In genomic region chr15:97801811-97802210, GRCm38 (mm10) we compare ENCODE assay signal across 20 mouse cellular contexts. TPM values are rescaled to one million over a fixed set of nuclear protein-coding genes. Genes with fewer than 3 reads are reported as not detected.
DNase-seq lines count a peak whose midpoint lies in the region; ATAC-seq and TF ChIP-seq lines count a peak whose summit lies in the region.
"Had no signal": no experiment of that assay in that cellular context is flagged by ENCODE, and none has a peak within 500 bp of the region (broad histone marks: within the 10 kb centered on the region; RNA-seq: fewer than 3 reads in every experiment).

No protein-coding gene starts in this region.

- no peak overlapping the region for H3K4me3 ChIP-seq in forebrain, embryonic 13.5 days
- H3K4me3 ChIP-seq in forebrain, embryonic 11.5 days (ENCODE audit: low read depth, low read length), result no peak overlapping the region
- no peak overlapping the region for H3K4me3 ChIP-seq in neural tube, embryonic 12.5 days
- H3K4me3 ChIP-seq in hindbrain, postnatal 0 days (ENCODE audit: low read length), result no peak overlapping the region
- no peak overlapping the region for H3K4me3 ChIP-seq in neural tube, embryonic 15.5 days (replicated peaks)
- H3K4me3 ChIP-seq: embryonic facial prominence, embryonic 15.5 days had no signal

- no peak for ATAC-seq in forebrain, embryonic 13.5 days
- no peak for ATAC-seq in forebrain, embryonic 11.5 days (replicated peaks; ENCODE audit: low FRiP score)
- ATAC-seq in neural tube, embryonic 12.5 days (ENCODE audit: low FRiP score, low read depth), result no peak
- ATAC-seq in hindbrain, postnatal 0 days, result no peak
- ATAC-seq in neural tube, embryonic 15.5 days (ENCODE audit: low FRiP score), result no peak
- ATAC-seq: intestine, postnatal 0 days; liver, postnatal 0 days had no signal

- no peak for DNase-seq in forebrain, embryonic 11.5 days (ENCODE audit: low spot score)
- DNase-seq in neural tube, embryonic 10.5 days (ENCODE audit: extremely low spot score, low spot score), result no peak
- no peak for DNase-seq in hindbrain, postnatal 0 days (ENCODE audit: low spot score)
- DNase-seq in layer of hippocampus, adult 11-12 months (ENCODE audit: low spot score), result no peak
- DNase-seq in frontal cortex, adult 2 months (ENCODE audit: extremely low spot score in 1 of 2, low spot score in 1 of 2), result no peak
- DNase-seq: adrenal gland, adult 2 months; cerebellum, adult 11 months; heart, adult 18-20 months; heart, postnatal 4 days; liver; liver, postnatal 0 days; lung, postnatal 14 days; right cerebral cortex, postnatal 25 days had no signal

- no peak overlapping the region for H3K9ac ChIP-seq in forebrain, embryonic 13.5 days
- no peak overlapping the region for H3K9ac ChIP-seq in forebrain, embryonic 11.5 days (ENCODE audit: low read length)
- H3K9ac ChIP-seq in neural tube, embryonic 12.5 days, result no peak overlapping the region
- peak overlapping the region; percentile 44; the same call in 1 of the 2 replicates for H3K9ac ChIP-seq in hindbrain, postnatal 0 days (replicated peaks; ENCODE audit: low read length)
- H3K9ac ChIP-seq in neural tube, embryonic 15.5 days (replicated peaks), result no peak overlapping the region
- H3K9ac ChIP-seq: embryonic facial prominence, embryonic 15.5 days; liver, postnatal 0 days had no signal

- peaks cover 65% of the 10 kb centered on the region for H3K36me3 ChIP-seq in forebrain, embryonic 13.5 days (ENCODE audit: poor library complexity, severe bottlenecking)
- H3K36me3 ChIP-seq in forebrain, embryonic 11.5 days (ENCODE audit: control insufficient read depth, insufficient read depth, low read length), result no peaks in the 10 kb centered on the region
- H3K36me3 ChIP-seq in neural tube, embryonic 12.5 days, result peaks cover 43% of the 10 kb centered on the region
- peaks cover 22% of the 10 kb centered on the region; the same call in 1 of the 2 replicates for H3K36me3 ChIP-seq in hindbrain, postnatal 0 days (ENCODE audit: insufficient read depth, low read length)
- H3K36me3 ChIP-seq in neural tube, embryonic 15.5 days, result peaks cover 40% of the 10 kb centered on the region

- H3K27me3 ChIP-seq in forebrain, embryonic 13.5 days, result no peaks in the 10 kb centered on the region
- H3K27me3 ChIP-seq in forebrain, embryonic 11.5 days (ENCODE audit: control insufficient read depth, insufficient read depth, low read length), result no peaks in the 10 kb centered on the region
- no peaks in the 10 kb centered on the region for H3K27me3 ChIP-seq in neural tube, embryonic 12.5 days (replicated peaks)
- no peaks in the 10 kb centered on the region for H3K27me3 ChIP-seq in hindbrain, postnatal 0 days (ENCODE audit: insufficient read depth, low read length)
- no peaks in the 10 kb centered on the region for H3K27me3 ChIP-seq in neural tube, embryonic 15.5 days (replicated peaks)
- H3K27me3 ChIP-seq: embryonic facial prominence, embryonic 15.5 days had no signal

- no peak overlapping the region for H3K27ac ChIP-seq in forebrain, embryonic 13.5 days
- no peak overlapping the region for H3K27ac ChIP-seq in forebrain, embryonic 11.5 days (ENCODE audit: low read depth, low read length)
- H3K27ac ChIP-seq in neural tube, embryonic 12.5 days, result no peak overlapping the region
- H3K27ac ChIP-seq in hindbrain, postnatal 0 days, result peak overlapping the region; percentile 58; the same call in 1 of the 2 replicates
- no peak overlapping the region for H3K27ac ChIP-seq in neural tube, embryonic 15.5 days (replicated peaks)
- H3K27ac ChIP-seq: embryonic facial prominence, embryonic 15.5 days; kidney, postnatal 0 days had no signal

- no peak for TF ChIP-seq CTCF in hindbrain, postnatal 0 days (IDR thresholded peaks at IDR 0.05; ENCODE audit: low read depth)

- WGBS in forebrain, embryonic 13.5 days, result 68% methylated on average over 7 of the region's 7 CpGs
- 82% methylated on average over 7 of the region's 7 CpGs for WGBS in forebrain, embryonic 11.5 days
- WGBS in neural tube, embryonic 12.5 days, result 85% methylated on average over 7 of the region's 7 CpGs
- 49% methylated on average over 7 of the region's 7 CpGs for WGBS in hindbrain, postnatal 0 days
- whole genome bisulfite sequencing in neural tube, embryonic 15.5 days, result 85% methylated on average over 7 of the region's 7 CpGs

- H3K4me2 ChIP-seq in forebrain, embryonic 13.5 days, result peak overlapping the region; percentile 54
- no peak overlapping the region for H3K4me2 ChIP-seq in forebrain, embryonic 11.5 days (ENCODE audit: low read depth, low read length, severe bottlenecking)
- H3K4me2 ChIP-seq in neural tube, embryonic 12.5 days (replicated peaks), result peak overlapping the region; percentile 44; the same call in 1 of the 2 replicates
- H3K4me2 ChIP-seq in hindbrain, postnatal 0 days (ENCODE audit: low read depth, low read length), result peak overlapping the region; percentile 36; the same call in 1 of the 2 replicates
- peak overlapping the region; percentile 46 for H3K4me2 ChIP-seq in neural tube, embryonic 15.5 days
- H3K4me2 ChIP-seq: embryonic facial prominence, embryonic 15.5 days had no signal

- no peaks in the 10 kb centered on the region for H3K9me3 ChIP-seq in forebrain, embryonic 13.5 days (replicated peaks)
- H3K9me3 ChIP-seq in forebrain, embryonic 11.5 days (ENCODE audit: control insufficient read depth, low read length), result no peaks in the 10 kb centered on the region
- H3K9me3 ChIP-seq in neural tube, embryonic 12.5 days, result no peaks in the 10 kb centered on the region
- H3K9me3 ChIP-seq in hindbrain, postnatal 0 days (ENCODE audit: low read length), result no peaks in the 10 kb centered on the region
- no peaks in the 10 kb centered on the region for H3K9me3 ChIP-seq in neural tube, embryonic 15.5 days (replicated peaks)
- H3K9me3 ChIP-seq: embryonic facial prominence, embryonic 15.5 days; G1E had no signal

- peaks cover 28% of the 10 kb centered on the region for H3K4me1 ChIP-seq in forebrain, embryonic 13.5 days
- H3K4me1 ChIP-seq in forebrain, embryonic 11.5 days (replicated peaks; ENCODE audit: control insufficient read depth, insufficient read depth, low read length), result peaks cover 8% of the 10 kb centered on the region; the same call in 1 of the 2 replicates
- H3K4me1 ChIP-seq in neural tube, embryonic 12.5 days, result peaks cover 23% of the 10 kb centered on the region; the same call in 1 of the 2 replicates
- H3K4me1 ChIP-seq in hindbrain, postnatal 0 days (ENCODE audit: insufficient read depth, low read length), result peaks cover 15% of the 10 kb centered on the region; the same call in 1 of the 2 replicates
- H3K4me1 ChIP-seq in neural tube, embryonic 15.5 days, result peaks cover 29% of the 10 kb centered on the region
- H3K4me1 ChIP-seq: embryonic facial prominence, embryonic 15.5 days had no signal

RNA-seq across cellular contexts. Expression of gene Slc48a1, which starts 23.5 kb away (rescaled TPM):
- 44.1 and 45.2 TPM in 2 replicates for polyA plus RNA-seq in forebrain, embryonic 13.5 days (2015; fragmentation: Nextera tagmentation; extraction: Ambion mirVana)
- polyA plus RNA-seq in forebrain, embryonic 11.5 days (2014; fragmentation: Nextera tagmentation; extraction: Ambion mirVana), result 32.1 and 32.9 TPM in 2 replicates
- polyA plus RNA-seq in neural tube, embryonic 12.5 days (2016; fragmentation: Nextera tagmentation; extraction: Ambion mirVana), result 41.4 and 44.9 TPM in 2 replicates
- total RNA-seq in hindbrain, postnatal 0 days (2014; rRNA removed), result 84.4 and 89.3 TPM in 2 replicates
- 140 and 152 TPM in 2 replicates for polyA plus RNA-seq in hindbrain, postnatal 0 days (2015; fragmentation: Nextera tagmentation; extraction: Ambion mirVana)
- 99.0 and 101 TPM in 2 replicates for polyA plus RNA-seq in neural tube, embryonic 15.5 days (2015; fragmentation: Nextera tagmentation; extraction: Ambion mirVana)
- 107 and 117 TPM in 2 replicates for polyA plus RNA-seq in frontal cortex, adult 2 months (2012; rRNA removed)

RNA-seq across cellular contexts. Expression of gene Rapgef3, which starts 34.0 kb away (rescaled TPM):
- polyA plus RNA-seq in forebrain, embryonic 13.5 days (2015; fragmentation: Nextera tagmentation; extraction: Ambion mirVana), result 6.7 and 7.8 TPM in 2 replicates
- 4.8 and 5.5 TPM in 2 replicates for polyA plus RNA-seq in forebrain, embryonic 11.5 days (2014; fragmentation: Nextera tagmentation; extraction: Ambion mirVana)
- polyA plus RNA-seq in neural tube, embryonic 12.5 days (2016; fragmentation: Nextera tagmentation; extraction: Ambion mirVana), result 10.8 and 11.9 TPM in 2 replicates
- 26.4 and 41.9 TPM in 2 replicates for total RNA-seq in hindbrain, postnatal 0 days (2014; rRNA removed)
- polyA plus RNA-seq in hindbrain, postnatal 0 days (2015; fragmentation: Nextera tagmentation; extraction: Ambion mirVana), result 10.3 and 12.2 TPM in 2 replicates
- polyA plus RNA-seq in neural tube, embryonic 15.5 days (2015; fragmentation: Nextera tagmentation; extraction: Ambion mirVana), result 12.5 and 19.5 TPM in 2 replicates
- polyA plus RNA-seq in frontal cortex, adult 2 months (2012; rRNA removed), result 69.2 and 78.4 TPM in 2 replicates

RNA-seq across cellular contexts. Expression of gene Hdac7, which starts 42.5 kb away (rescaled TPM):
- 20.3 and 23.3 TPM in 2 replicates for polyA plus RNA-seq in forebrain, embryonic 13.5 days (2015; fragmentation: Nextera tagmentation; extraction: Ambion mirVana)
- 23.9 and 26.4 TPM in 2 replicates for polyA plus RNA-seq in forebrain, embryonic 11.5 days (2014; fragmentation: Nextera tagmentation; extraction: Ambion mirVana)
- 28.9 and 29.7 TPM in 2 replicates for polyA plus RNA-seq in neural tube, embryonic 12.5 days (2016; fragmentation: Nextera tagmentation; extraction: Ambion mirVana)
- total RNA-seq in hindbrain, postnatal 0 days (2014; rRNA removed), result 23.6 and 28.6 TPM in 2 replicates
- polyA plus RNA-seq in hindbrain, postnatal 0 days (2015; fragmentation: Nextera tagmentation; extraction: Ambion mirVana), result 21.7 and 23.7 TPM in 2 replicates
- 26.5 and 32.1 TPM in 2 replicates for polyA plus RNA-seq in neural tube, embryonic 15.5 days (2015; fragmentation: Nextera tagmentation; extraction: Ambion mirVana)
- 50.2 and 57.5 TPM in 2 replicates for polyA plus RNA-seq in frontal cortex, adult 2 months (2012; rRNA removed)
